Mouse (Mus musculus) bone marrow, adult 2 months (tissue): ENCODE measurements around the gene Aldh2. TPM values are rescaled to one million over a fixed set of nuclear protein-coding genes. Genes with fewer than 3 reads are reported as not detected.

Experiments used
- H3K27ac ChIP-seq: fragments of 200-500 bp; 2 replicates; pipeline ENCODE4 v1.5.1; 2012; ENCODE audit warnings: low read depth, mild to moderate bottlenecking, control low read depth, inconsistent platforms, low read length; ENCODE audit not compliant: control insufficient read depth, poor library complexity, insufficient read depth
- H3K4me1 ChIP-seq: fragments of 200-500 bp; 2 replicates; pipeline ENCODE4 v1.6.1; 2011; ENCODE audit warnings: low read length; ENCODE audit not compliant: control insufficient read depth, insufficient read depth
- H3K4me3 ChIP-seq: fragments of 200-500 bp; replicated peaks from 2 replicates; pipeline ENCODE3; 2011; ENCODE audit warnings: mild to moderate bottlenecking, low read depth, low read length, control low read depth; ENCODE audit not compliant: control insufficient read depth
- CTCF ChIP-seq: fragments of 200-500 bp; IDR thresholded peaks from 2 replicates; pipeline ENCODE4 v1.5.1; 2011; ENCODE audit warnings: low read length, control low read depth; ENCODE audit not compliant: control insufficient read depth, insufficient read depth
- POLR2A ChIP-seq: fragments of 200-500 bp; IDR thresholded peaks from 2 replicates; pipeline ENCODE4 v1.6.1; 2011; ENCODE audit warnings: low read depth, mild to moderate bottlenecking, control low read depth, low read length, borderline replicate concordance; ENCODE audit not compliant: control insufficient read depth
- WGBS: fragments of 180-500 bp; shearing (Covaris S2); methylation state at CpG from one replicate; pipeline ENCODE4 v1.1.7; 2018; 5-methylcytosine and 5-hydroxymethylcytosine counted together
- polyA plus RNA-seq: library from polyadenylated mRNA; stranded (reverse); fragments of >200 nt; gene quantifications from 2 replicates; pipeline ENCODE4 v1.2.4, GENCODE M21; 2011; ENCODE audit warnings: low replicate concordance; ENCODE audit not compliant: missing spikeins, insufficient read depth, insufficient read length

Gene Aldh2
- polyA plus RNA-seq, 1 experiment: 336 TPM

DNA sequence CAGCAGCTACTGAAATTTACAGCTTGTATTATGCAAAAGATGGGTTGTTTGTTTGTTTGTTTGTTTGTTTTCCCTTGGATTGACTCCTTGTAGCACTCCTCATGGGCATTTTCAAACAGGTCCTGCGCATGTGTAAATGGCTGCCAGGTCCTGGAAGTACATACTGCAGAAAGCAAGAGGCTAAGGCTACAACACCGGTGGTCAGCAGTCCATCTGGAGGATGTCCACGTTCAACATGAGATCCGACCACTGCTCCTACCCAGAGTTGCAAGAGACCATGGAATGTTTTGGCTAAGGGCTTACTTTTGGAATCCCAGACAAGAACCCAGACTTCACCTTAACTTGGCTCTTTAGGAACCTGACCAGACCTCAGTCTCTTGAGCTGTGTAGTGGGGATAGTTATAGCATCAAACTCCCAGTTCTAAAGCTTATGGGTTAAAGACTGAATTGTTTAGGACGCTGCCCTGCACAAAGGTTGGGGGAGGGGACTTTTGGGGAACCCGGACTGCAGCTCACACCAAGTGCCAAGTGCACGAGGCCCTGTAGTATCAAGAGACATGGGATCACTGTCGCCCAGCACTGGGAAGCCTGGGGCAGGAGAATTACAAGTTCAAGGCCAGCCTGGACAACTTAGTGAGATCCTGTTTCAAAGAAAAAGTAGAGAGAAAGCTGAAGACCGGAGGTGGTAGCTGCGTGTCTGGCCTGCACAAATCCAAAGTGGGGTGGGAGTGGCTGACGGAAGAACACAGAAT is 1.4 kb downstream of the Aldh2 start:
- peaks cover 15% of the 10 kb centered on the region for H3K4me1 ChIP-seq

DNA sequence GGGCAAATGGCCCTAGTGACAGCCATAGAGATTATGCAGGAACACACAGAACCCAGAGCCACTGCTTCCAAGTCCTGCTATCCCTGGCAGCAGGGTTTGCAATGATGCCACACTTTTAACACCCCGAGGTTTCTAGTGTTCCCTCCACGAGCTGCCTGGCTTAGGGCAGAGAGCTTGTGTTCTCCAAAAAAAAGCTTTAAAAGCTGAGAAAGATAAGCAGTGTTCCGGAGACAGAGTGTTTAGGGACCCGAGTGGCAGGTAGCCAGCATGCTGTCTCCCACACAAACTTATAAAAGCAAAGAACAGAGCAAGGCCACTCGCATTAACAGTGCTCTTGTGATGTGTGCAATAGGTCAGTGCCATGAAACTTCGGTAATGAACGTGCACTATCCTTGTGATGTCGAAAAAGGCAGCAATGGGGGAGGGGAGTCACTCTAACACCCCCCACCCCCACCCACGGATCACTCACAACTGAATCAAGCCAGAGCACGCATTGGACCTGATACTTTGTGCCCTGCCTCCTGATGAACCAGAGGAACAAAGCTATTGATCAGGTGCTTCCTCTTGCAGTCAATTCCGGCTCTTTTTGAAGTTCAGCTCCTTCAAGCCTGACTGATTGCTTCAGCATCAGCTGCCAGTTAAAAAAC is 2.1 kb downstream of the Aldh2 start:
- H3K4me3 ChIP-seq: peak overlapping the region; percentile 38
- 14% methylated on average over 11 of the region's 11 CpGs for WGBS
- peaks cover 12% of the 10 kb centered on the region for H3K4me1 ChIP-seq
- TF ChIP-seq CTCF (no peak), POLR2A (no peak)
- peak overlapping the region; percentile 83 for H3K27ac ChIP-seq

More for the DNA sequence above, 1.4 kb downstream of the Aldh2 start:
- Histone ChIP-seq H3K27ac (peak overlapping the region; percentile 83; the same call in 1 of the 2 replicates), H3K4me3 (peak overlapping the region; percentile 76)
- 23% methylated on average over 11 of the region's 11 CpGs for WGBS
- TF ChIP-seq POLR2A: no peak
- TF ChIP-seq CTCF: no peak

DNA sequence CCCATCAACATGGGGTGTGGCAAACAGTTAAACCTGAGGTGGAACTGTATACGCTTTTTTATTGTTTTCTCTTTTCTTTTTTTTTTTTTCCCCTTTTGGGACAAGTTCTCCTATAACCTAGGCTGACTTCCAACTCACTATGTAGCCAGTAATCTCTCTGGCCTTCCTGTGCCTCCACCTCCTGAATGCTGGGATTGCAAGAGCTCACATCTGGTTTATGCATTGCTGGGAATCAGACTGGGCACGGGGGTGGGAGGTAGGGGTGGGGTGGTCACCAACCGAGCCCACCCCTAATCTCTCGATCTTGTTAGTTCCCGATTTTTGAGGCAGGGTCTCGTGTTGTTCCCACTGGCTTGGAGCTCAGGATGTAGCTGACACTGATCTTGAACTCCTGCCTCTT is 3.7 kb downstream of the Aldh2 start:
- no peak overlapping the region for H3K4me3 ChIP-seq
- WGBS: 75% methylated on average over 6 of the region's 6 CpGs
- H3K27ac ChIP-seq: no peak overlapping the region
- H3K4me1 ChIP-seq: peaks cover 13% of the 10 kb centered on the region
- TF ChIP-seq CTCF: no peak

DNA sequence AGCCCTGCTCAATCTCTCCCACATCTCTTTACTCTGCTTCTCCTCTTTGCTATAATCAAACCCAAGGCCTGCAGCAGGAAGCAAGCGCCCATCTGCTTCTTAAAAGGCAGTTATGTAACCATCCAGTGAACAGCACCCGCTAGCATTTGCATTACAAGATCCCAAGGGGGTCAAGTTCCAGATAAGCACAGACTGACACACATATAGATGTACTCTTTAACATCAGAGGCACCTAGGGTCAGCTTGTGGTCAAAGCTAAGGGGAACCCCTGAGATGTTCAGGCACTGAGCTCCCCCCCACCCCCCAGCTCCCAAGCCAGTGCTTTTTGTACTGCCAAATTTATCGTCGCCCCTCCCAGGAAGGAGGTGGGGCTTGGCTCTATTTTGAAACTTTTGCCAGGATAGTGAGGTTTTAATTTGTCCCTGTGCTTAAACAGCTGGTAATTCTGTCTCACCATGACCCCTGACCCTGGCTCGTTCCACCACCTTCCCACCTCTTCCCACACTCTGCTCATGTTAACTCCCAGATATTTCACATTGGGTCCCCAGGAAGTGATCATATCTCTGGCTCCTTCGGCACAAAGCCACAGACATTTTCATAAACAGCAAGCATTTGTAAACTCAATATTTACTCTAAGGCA is 7.1 kb downstream of the Aldh2 start:
- TF ChIP-seq POLR2A (no peak), CTCF (no peak)
- H3K4me3 ChIP-seq: peak overlapping the region; percentile 40
- peak overlapping the region; percentile 73 for H3K27ac ChIP-seq
- under 1% methylated on average over 6 of the region's 6 CpGs for WGBS
- H3K4me1 ChIP-seq: peaks cover 13% of the 10 kb centered on the region

DNA sequence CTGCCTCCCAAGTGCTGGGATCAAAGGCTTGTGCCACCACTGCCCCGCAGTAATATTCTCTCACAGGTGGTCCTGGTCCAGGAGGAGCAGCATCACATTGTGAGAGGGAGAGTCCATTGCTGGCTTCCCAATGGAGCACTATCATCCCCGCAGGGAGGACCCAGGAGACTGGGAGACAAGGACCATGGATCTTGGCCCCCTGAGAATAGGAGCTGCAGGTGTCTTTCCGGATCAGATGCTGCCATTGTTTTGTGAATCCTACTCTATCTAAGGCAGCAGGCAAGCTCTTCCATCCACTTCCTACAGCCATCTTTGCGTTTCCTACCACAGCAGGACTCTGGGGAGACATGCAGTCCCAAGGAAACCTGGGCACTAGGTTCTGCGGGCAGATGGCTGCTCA is 7.9 kb downstream of the Aldh2 start:
- no peak for TF ChIP-seq POLR2A
- no peak for TF ChIP-seq CTCF
- no peak overlapping the region for H3K4me3 ChIP-seq
- peak overlapping the region; percentile 73 for H3K27ac ChIP-seq
- 62% methylated on average over 5 of the region's 5 CpGs for WGBS
- peaks cover 13% of the 10 kb centered on the region for H3K4me1 ChIP-seq

DNA sequence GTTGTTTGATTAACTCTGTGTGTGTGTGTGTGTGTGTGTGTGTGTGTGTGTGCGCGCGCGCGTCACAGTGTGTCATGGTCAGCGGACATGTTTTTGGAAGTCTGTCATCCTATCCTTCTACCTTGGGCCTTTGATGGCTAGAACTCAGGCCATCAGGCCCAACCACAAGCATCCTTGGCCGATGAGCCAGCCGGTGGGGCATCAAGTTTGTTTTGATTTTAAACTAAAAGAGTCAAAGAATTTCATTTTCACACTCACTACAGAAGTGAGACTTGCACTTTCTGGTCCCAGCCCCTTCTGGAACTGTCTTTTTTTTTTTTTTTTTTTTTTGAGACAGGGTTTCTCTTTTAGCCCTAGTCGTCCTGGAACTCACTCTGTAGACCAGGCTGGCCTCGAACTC is 8.6 kb downstream of the Aldh2 start:
- TF ChIP-seq POLR2A (no peak), CTCF (no peak)
- Histone ChIP-seq H3K4me3 (no peak overlapping the region), H3K27ac (no peak overlapping the region), H3K4me1 (peaks cover 13% of the 10 kb centered on the region)
- 75% methylated on average over 10 of the region's 10 CpGs for whole genome bisulfite sequencing

DNA sequence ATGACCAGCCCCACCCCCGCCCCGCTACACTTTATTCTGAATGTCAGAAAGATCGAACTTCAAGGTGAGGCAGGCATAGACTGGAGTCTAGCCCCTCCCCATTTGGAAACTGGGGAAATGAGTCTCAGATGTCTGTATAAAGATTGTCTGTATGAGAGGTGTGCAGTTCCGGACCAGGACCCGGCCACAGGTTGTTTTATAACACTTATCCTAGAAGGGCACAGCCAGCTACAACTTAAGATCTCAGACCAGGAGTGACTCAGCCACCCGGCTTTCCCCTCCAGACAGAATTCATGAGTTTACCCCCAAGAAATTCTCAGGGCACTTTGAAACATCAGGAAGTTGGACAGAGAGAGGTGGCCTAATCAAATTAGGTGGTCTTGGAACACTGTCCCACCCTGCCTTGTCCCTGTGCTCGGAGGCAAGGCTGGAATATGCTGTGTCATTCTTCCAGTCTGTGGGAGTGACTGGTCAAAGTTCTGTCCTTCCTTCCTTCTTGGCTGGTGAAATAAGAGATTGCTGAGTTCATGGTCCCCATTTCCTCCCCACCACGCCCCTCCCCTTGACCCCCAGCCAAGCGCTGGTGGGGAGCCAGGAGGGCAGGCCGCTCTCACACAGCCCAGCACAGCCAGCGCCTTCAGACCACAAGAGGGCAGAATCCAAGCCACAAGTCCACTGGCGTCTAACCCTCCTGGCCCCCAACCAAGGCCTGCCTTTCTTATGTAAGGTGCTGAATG is 9.7 kb downstream of the Aldh2 start:
- H3K27ac ChIP-seq: peak overlapping the region; percentile 71
- WGBS: 16% methylated on average over 12 of the region's 12 CpGs

DNA sequence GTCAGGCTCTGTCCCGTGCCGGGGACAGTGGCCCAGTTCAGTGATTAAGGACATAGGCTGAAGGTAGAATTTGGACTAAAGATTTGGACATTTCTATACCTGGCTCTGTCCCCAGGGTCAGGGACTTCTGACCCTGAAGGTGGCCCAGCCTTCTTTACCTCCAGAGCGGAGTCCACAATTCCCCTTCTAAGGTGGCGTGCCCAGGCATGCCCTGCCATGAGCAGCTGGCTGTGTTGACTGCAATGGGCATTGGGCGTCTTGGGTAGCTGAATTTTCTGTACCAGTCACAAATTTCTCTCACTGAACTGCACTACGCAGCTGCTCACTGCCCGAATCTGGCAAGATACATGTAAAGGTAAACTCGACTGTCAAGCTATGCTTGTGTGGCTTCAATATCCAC is 11.7 kb downstream of the Aldh2 start:
- TF ChIP-seq CTCF (no peak), POLR2A (no peak)
- Histone ChIP-seq H3K4me3 (no peak overlapping the region), H3K4me1 (peaks cover 7% of the 10 kb centered on the region; the same call in 1 of the 2 replicates), H3K27ac (no peak overlapping the region)
- 87% methylated on average over 8 of the region's 8 CpGs for WGBS

More for the DNA sequence above, 9.7 kb downstream of the Aldh2 start:
- TF ChIP-seq CTCF: peak; percentile 79
- no peak; the same call in 1 of the 2 replicates for TF ChIP-seq POLR2A
- H3K4me3 ChIP-seq: peak overlapping the region; percentile 34
- peaks cover 12% of the 10 kb centered on the region for H3K4me1 ChIP-seq
